Mouse (Mus musculus) erythroid progenitor cell, adult 5-6 weeks (primary cell): ENCODE measurements at regions not wholly inside any gene's neighbourhood (a gene's known extent, or its start where the extent isn't known, plus 50 kb on each side); places are given as distances from the start of the nearest gene placed in this dataset.

ENCODE experiments used
- ATAC-seq: replicated peaks from 2 replicates; pipeline ENCODE4 v1.8.0; 2016; ENCODE audit warnings: moderate number of reproducible peaks, mild to moderate bottlenecking, moderate TSS enrichment, inconsistent platforms; ENCODE audit not compliant: poor library complexity, low FRiP score, severe bottlenecking

DNA sequence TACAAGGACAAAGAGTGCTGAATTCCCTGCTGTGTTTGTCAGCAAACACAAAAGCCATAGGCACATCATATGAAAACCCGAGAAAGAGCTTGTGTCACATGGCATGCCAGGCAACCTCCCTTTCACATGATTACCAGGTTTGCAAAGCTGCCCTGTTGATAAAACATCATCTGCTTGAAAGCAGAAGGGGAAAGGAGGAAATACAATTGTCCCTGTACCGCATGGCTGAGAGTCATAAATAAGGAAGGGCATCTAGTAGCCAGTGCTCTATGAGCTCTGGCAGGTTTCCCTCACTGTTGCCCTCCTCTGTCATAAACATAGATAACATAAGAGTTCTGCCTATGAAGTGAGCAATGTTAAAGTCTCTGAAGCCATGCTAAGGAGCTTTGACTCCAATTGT is 86.8 kb upstream of the Gadd45a start:
- no peak for ATAC-seq

DNA sequence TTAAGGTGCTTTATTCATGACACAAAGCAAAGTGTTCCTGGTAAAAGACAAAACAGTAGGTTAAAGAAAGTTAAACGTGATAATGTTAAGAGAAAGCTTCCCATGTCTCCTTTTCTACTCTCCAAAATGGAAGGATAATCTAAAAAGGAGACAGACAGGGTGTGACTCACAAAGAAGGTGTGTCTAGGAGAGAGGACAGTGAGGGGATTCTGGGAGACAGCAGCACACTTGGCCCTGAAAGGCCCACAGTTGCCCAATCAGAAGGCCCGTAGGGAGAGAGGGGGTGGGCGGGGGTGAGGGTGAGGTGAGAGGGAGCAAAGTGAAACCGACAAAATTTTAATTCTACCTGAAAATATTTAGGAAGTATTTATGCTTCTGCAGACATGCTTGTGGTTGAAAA is 85.8 kb upstream of the Gadd45a start:
- ATAC-seq, result no peak

- no peak for ATAC-seq
Observed at GRCm38 (mm10) chr6:67116306-67116705, 79.0 kb upstream of the Gadd45a start.

- no peak for ATAC-seq
Observed at GRCm38 (mm10) chr6:67115505-67116303, 78.4 kb upstream of the Gadd45a start.

DNA sequence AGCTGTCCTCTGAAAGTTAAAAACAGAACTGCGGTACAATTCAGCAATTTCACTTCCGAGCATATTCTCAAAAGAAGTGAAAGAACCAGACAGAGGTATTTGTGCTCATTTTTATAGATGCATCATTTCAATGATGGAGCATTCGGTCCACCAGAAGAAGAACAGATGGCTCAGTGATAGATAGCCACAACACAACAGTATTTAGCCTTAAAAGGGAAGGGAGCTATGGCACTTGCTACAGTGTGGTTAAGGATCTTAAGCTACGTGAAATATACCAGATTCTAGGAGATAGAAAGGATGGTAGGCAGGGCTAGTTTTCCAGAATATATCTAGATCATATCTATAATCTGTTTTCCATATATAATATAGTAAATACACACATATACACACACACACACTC is 77.5 kb upstream of the Gadd45a start:
- no peak for ATAC-seq

GRCm38 (mm10) chr6:67113686-67114278 is 76.5 kb upstream of the Gadd45a start:
- ATAC-seq, result no peak

DNA sequence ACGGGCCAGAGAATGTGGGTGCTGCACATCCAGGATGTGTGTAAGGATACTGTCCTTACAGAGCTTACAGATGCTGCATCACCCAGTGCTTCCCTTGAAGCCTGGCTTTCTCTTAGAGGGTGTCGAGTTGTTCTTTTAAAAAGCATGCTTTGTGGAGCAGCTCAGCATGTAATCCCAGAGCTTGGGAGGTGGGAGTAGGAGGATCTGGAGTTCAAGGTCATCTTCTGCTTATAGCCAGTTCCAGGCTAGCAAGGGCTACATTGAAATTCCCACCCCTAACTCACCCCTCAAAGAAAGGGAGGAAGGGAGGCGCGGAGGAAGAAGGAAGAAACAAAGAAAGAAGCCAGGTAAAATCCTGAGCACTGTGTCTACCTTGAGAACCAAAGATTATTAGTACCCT is 76.0 kb upstream of the Gadd45a start:
- ATAC-seq, result no peak

DNA sequence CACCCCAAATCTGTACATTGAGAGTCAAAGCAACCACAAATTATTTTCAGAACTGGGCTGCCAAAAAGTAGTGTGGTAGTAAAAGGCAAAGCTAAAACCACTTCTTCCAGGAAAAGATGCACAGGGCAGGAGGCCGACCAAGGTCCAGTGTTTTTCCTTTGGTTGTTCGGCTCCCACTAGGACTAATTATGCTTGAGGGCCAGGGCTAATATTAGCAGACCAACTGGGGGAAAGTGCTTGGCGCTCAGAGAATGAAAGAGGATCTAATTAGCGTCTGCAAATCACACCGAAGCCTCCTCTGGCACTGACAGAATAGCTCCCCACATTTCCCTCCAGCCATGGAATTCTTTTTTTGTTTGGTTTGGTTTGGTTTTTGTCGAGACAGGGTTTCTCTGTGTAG is 75.1 kb upstream of the Gadd45a start:
- ATAC-seq, result no peak

- ATAC-seq, result no peak
Observed at GRCm38 (mm10) chr6:67111581-67111980, 74.3 kb upstream of the Gadd45a start.

GRCm38 (mm10) chr6:67110391-67110790 is 73.1 kb upstream of the Gadd45a start:
- ATAC-seq, result no peak

GRCm38 (mm10) chr6:67109774-67110173 is 72.5 kb upstream of the Gadd45a start:
- no peak for ATAC-seq

DNA sequence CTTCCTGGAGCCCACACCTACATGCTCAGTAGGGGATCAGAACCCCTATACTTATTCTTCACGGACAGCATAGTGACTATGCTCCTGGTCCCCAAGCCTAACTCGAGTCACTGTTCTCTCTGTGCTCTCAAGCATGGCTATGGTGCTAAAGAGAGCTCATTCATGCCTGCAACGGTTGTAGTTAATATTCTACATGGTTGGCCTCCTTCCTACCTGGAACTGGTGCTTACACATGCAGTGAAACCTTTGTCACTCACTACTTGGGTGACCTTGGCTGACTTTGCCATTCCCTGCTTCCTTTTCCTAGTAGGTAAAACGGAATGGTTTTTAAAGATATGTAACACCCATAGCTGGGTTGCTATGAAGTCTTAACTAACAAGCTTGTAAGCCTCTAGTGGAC is 70.3 kb upstream of the Gadd45a start:
- no peak for ATAC-seq

DNA sequence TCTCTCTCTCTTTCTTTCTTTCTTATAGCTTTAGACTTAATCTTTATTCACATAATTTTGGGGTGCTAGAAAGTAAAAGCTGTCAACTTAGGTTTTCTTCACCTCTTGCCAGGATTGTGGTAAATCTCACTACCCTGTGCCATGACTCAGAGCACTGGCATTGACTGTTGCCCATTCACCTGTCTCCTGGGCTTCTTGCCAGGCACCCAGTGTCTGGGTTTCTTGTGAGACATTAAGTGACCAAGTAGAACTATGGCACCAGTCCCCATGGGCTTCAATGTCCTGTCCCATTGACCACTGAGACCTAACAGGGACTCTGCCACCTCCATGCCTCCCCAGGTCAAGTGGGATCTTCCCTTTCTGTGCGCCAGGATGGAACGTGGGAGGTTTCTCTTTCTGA is 69.2 kb upstream of the Gadd45a start:
- ATAC-seq, result no peak

DNA sequence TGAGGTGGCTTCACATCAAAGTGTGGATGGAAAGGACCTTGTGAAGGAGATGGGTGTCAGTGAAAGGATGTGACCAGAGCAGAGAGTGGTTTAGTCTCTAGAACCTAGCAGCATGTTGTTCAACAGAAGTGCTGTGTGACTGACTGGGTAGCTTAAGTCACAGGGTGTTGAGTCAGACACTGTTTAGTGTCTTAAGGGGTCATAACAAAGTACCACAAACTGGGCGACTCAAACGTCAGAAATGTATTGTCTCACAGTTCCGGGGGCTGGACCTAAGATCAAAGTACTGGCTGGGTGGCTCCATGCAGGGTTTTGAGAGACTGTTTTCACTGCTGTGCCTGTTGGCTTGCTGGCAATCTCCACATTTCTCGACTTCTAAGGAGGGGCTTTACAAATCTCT is 68.1 kb upstream of the Gadd45a start:
- ATAC-seq, result no peak

- ATAC-seq, result no peak
Observed at GRCm38 (mm10) chr6:67104205-67104604, 66.9 kb upstream of the Gadd45a start.

DNA sequence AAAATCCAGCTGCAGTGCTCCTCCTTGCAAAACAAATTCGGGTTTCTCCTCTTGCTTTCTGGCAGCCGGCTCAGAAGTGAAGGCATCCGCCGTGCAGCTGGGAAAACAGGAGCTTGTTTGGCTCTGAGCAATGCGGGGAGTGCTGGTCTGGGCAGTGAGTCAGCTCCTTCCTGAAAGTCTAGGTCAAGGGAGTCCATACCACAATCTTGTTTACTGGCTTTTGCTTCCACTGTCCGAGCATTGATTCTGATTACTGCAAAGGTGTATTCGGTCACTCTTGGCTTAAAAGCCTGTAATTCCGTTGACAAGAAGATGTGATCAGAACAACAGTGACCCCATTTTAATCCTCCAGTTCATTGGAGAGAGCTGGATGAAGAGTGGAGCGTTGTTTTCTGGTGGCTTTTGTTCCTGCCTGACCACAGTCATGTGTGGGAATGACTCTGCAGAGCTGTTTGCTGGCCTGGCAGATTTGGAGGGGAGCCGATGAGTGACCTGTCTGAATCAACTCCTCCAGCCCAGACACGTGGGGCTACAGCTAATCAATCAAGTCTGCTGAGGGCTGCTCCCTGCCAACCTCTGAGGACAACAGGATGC is 65.4 kb upstream of the Gadd45a start:
- no peak; the same call in 1 of the 2 replicates for ATAC-seq

- ATAC-seq, result peak; percentile 32; the same call in 1 of the 2 replicates
Observed at GRCm38 (mm10) chr6:67102014-67102413, 64.8 kb upstream of the Gadd45a start.

- no peak for ATAC-seq
Observed at GRCm38 (mm10) chr6:67094426-67094825, 57.2 kb upstream of the Gadd45a start.

GRCm38 (mm10) chr6:67093128-67093527 is 55.9 kb upstream of the Gadd45a start:
- ATAC-seq, result no peak

GRCm38 (mm10) chr6:67090150-67090549 is 52.9 kb upstream of the Gadd45a start:
- no peak for ATAC-seq

GRCm38 (mm10) chr6:67089530-67090140 is 52.4 kb upstream of the Gadd45a start:
- no peak for ATAC-seq
